Mouse (Mus musculus): ENCODE data around the gene Fdx1l.

DNA sequence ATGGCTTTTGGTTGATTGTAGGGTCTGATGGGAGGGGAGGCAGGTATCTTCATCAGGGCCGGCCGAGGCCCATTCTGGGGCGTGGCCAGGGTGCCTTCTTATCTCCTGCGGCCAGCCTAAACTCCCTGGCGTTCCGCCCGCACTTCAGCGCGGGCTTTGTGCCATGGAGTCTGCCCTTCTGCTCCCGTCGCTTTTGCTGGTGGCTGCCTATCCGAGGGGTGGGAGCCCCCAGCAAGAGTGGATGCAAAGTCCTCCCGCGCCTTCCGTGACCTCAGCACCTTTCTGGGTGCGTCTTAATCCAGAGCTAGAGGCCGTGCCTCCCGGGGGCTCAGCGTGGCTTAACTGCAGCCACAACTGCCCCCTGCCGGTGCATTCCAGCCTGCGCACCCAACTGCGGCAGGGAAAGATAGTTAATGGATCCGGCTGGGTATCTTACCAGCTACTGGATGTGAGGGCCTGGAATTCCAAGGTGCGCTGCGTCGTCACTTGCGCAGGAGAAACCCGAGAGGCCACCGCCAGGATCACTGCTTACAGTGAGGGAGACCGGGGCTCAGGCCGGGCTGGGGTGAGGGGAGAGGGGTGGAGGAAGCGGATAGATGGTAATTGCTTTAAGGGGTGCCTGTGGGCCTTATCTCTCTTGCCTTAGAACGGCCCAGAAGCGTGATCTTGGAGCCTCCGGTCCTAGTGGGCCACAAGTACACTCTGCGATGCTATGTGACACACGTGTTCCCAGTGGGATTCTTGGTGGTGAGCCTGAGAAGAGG, 43.9 kb downstream of the Fdx1l start, which contains the start of gene Icam4:
- TF ChIP-seq CTCF (IDR thresholded peaks at IDR 0.05; ENCODE audit: borderline replicate concordance, insufficient read depth, low read length), result peak; percentile 68
- no peak for TF ChIP-seq POLR2A (IDR thresholded peaks at IDR 0.05; ENCODE audit: low read depth, low read length)

Data from embryonic fibroblast, embryonic 13.5 days (primary cell).